Mouse (Mus musculus): Measurements from ENCODE around the gene Tspan33.
"Not testable (repeated sequence)": the region's sequence is repeated elsewhere in the genome, so short reads cannot be mapped to it uniquely, and the experiment has no call there.

The Tspan33 gene

GRCm38 (mm10) chr6:29756476-29756875, 62.5 kb downstream of the Tspan33 start:
- DNase-seq: no peak

- DNase-seq: peak; percentile 57 to 64
These were observed 64.4 kb downstream of the Tspan33 start for GRCm38 (mm10) chr6:29758417-29758816.

GRCm38 (mm10) chr6:29759012-29759679, 65.1 kb downstream of the Tspan33 start:
- DNase-seq: no peak

- DNase-seq: not testable (repeated sequence)
These were observed 66.4 kb downstream of the Tspan33 start for GRCm38 (mm10) chr6:29760397-29760796.

GRCm38 (mm10) chr6:29761282-29761681, 67.3 kb downstream of the Tspan33 start:
- DNase-seq: no peak

- DNase-seq: no peak
These were observed 68.5 kb downstream of the Tspan33 start for GRCm38 (mm10) chr6:29762524-29762923.

GRCm38 (mm10) chr6:29766874-29767273, 72.9 kb downstream of the Tspan33 start:
- no peak for DNase-seq

All from thymus, postnatal 36 days (tissue).